Mouse (Mus musculus): ENCODE data around the gene Sypl. TPM values are rescaled to one million over a fixed set of nuclear protein-coding genes. Genes with fewer than 3 reads are reported as not detected.

The Sypl gene
- total RNA-seq, 2 experiments from 2014 or later = 124 to 147 TPM

Other genes with a start within 250 kb of the Sypl start
- gene Nampt, start 134.3 kb upstream of the Sypl start, total RNA-seq (2021) = 10 to 100 TPM; 53.0 to 58.2 TPM
- 1 to 10 TPM in 1 of 2 experiments, under 1 TPM in 1; 0.49 to 1.3 TPM for gene Cdhr3, start 139.0 kb downstream of the Sypl start, total RNA-seq (2021)
- 10 to 100 TPM; 16.4 to 17.7 TPM for gene Atxn7l1, start 193.8 kb downstream of the Sypl start, total RNA-seq (2021)